Mouse (Mus musculus) cerebellum, adult 9-11 months (tissue): ENCODE measurements at regions not wholly inside any gene's neighbourhood (a gene's known extent, or its start where the extent isn't known, plus 50 kb on each side); places are given as distances from the start of the nearest gene placed in this dataset.

ENCODE experiments used
- DNase-seq: peaks from one replicate; pipeline ENCODE4 v3.0.0; 2022

- no peak for DNase-seq
Observed at GRCm38 (mm10) chr2:80998296-80998695, 381.3 kb downstream of the Nup35 start.

- DNase-seq = no peak
Observed at GRCm38 (mm10) chr2:81007071-81007470, 390.0 kb downstream of the Nup35 start.

- DNase-seq = no peak
Observed at GRCm38 (mm10) chr2:81023620-81024019, 406.6 kb downstream of the Nup35 start.
